Mouse (Mus musculus): ENCODE results near the gene Rhbdf2. TPM values are rescaled to one million over a fixed set of nuclear protein-coding genes. Genes with fewer than 3 reads are reported as not detected.

The Rhbdf2 gene
- total and polyA plus RNA-seq, 3 experiments = 6.4 to 13.7 TPM; not detected in 1

DNA sequence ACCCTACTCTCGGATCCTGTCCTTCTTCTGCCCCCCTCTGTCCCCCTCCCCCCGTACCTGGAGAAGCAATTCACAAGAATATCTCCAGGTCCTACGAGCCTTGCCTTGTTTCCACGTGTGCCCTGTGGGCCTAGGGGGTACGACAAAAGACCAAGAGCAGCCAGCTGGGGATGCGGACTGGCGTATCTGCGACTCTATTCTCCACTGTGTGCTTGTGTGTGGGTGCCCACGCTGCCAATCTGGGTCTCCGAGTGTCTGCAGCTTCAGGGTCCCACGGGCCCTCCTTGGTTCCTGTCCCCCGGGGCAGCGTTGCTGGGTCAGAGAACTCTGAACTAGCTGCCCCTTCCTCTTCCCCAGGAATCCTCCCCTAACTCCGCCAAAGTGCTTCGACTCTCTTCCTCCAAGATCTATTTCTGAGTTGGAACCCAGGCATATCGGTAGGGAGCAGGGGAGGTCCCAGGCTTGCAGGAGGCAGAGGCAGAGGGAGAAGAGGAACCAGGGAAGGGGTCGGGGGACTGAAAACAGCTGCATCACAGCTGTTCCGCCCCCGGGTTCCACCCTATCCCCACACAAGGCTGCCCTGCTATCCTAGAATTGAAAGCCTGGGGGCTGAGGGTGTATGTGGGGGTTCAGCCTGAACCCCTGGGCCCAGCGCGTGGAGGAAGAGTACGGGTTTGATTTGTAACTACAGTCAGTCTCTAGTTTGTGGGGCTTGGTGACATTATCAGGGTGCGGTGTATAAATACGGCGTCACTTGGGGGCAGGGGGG is 25.7 kb upstream of the Rhbdf2 start:
- H3K27me3 ChIP-seq (ENCODE audit: control insufficient read depth in 1 of 2, insufficient read depth in 2 of 2, low read length in 2 of 2) = peaks cover 0 to 7% of the 10 kb centered on the region in 2 experiments; a peak in 1 of 4 replicates
- TF ChIP-seq MAZ (IDR thresholded peaks at IDR 0.05; ENCODE audit: low read depth, low read length) = no peak
- H3K4me3 ChIP-seq (ENCODE audit: control insufficient read depth in 1 of 2, insufficient read depth in 1 of 2, low read depth in 2 of 2, low read length in 2 of 2) = no peak overlapping the region
- H3K36me3 ChIP-seq (ENCODE audit: control insufficient read depth in 1 of 2, insufficient read depth in 2 of 2, low read length in 2 of 2) = peaks cover 0 to 11% of the 10 kb centered on the region in 2 experiments; a peak in 2 of 4 replicates
- no peak for DNase-seq (ENCODE audit: low read depth, low spot score)
- no peaks in the 10 kb centered on the region; the same call in 1 of the 2 replicates for H3K79me2 ChIP-seq (ENCODE audit: control insufficient read depth, insufficient read depth, low read length, poor library complexity)
- peaks cover 0 to 31% of the 10 kb centered on the region in 2 experiments for H3K4me1 ChIP-seq (ENCODE audit: control insufficient read depth in 1 of 2, insufficient read depth in 2 of 2, low read length in 2 of 2)
- no peaks in the 10 kb centered on the region for H3K9me3 ChIP-seq (replicated peaks; ENCODE audit: insufficient read depth, low read length)
- H3K9ac ChIP-seq (ENCODE audit: control insufficient read depth, low read depth, low read length, poor library complexity, severe bottlenecking) = no peak overlapping the region
- H3K27ac ChIP-seq (ENCODE audit: control insufficient read depth, low read depth, low read length) = no peak overlapping the region

- Histone ChIP-seq H3K4me3 (ENCODE audit: control insufficient read depth in 1 of 2, insufficient read depth in 1 of 2, low read depth in 2 of 2, low read length in 2 of 2) (no peak overlapping the region), H3K36me3 (ENCODE audit: control insufficient read depth in 1 of 2, insufficient read depth in 2 of 2, low read length in 2 of 2) (peaks cover 0 to 15% of the 10 kb centered on the region in 2 experiments; a peak in 2 of 4 replicates), H3K9ac (ENCODE audit: control insufficient read depth, low read depth, low read length, poor library complexity, severe bottlenecking) (no peak overlapping the region), H3K79me2 (ENCODE audit: control insufficient read depth, insufficient read depth, low read length, poor library complexity) (no peaks in the 10 kb centered on the region; the same call in 1 of the 2 replicates), H3K27ac (ENCODE audit: control insufficient read depth, low read depth, low read length) (no peak overlapping the region), H3K9me3 (replicated peaks; ENCODE audit: insufficient read depth, low read length) (no peaks in the 10 kb centered on the region), H3K27me3 (ENCODE audit: control insufficient read depth in 1 of 2, insufficient read depth in 2 of 2, low read length in 2 of 2) (peaks cover 0 to 7% of the 10 kb centered on the region in 2 experiments; a peak in 1 of 4 replicates), H3K4me1 (ENCODE audit: control insufficient read depth in 1 of 2, insufficient read depth in 2 of 2, low read length in 2 of 2) (peaks cover 0 to 33% of the 10 kb centered on the region in 2 experiments)
- no peak for DNase-seq (ENCODE audit: low read depth, low spot score)
- TF ChIP-seq TCF12 (IDR thresholded peaks at IDR 0.05; ENCODE audit: low read depth, low read length) (0 out of 2 replicates have a peak, but pooled peaks have one; percentile 10), SMC3 (IDR thresholded peaks at IDR 0.05; ENCODE audit: low read depth, low read length) (no peak), MEF2A (IDR thresholded peaks at IDR 0.05; ENCODE audit: extremely low read depth, insufficient replicate concordance, low read depth, low read length, poor library complexity, severe bottlenecking) (no peak), MAFK (IDR thresholded peaks at IDR 0.05; ENCODE audit: borderline replicate concordance, low read depth, low read length) (no peak), MYC (IDR thresholded peaks at IDR 0.05; ENCODE audit: low read depth, low read length) (no peak), TBP (IDR thresholded peaks at IDR 0.05; ENCODE audit: low read depth, low read length) (0 out of 2 replicates have a peak, but pooled peaks have one; percentile 6), NRF1 (IDR thresholded peaks at IDR 0.05; ENCODE audit: insufficient read depth, low read depth, low read length, poor library complexity, severe bottlenecking) (no peak), POLR2A (IDR thresholded peaks at IDR 0.05; ENCODE audit: control insufficient read depth in 1 of 2, insufficient read depth in 1 of 2, low read depth in 1 of 2, low read length in 2 of 2, poor library complexity in 1 of 2) (no peak), MAZ (IDR thresholded peaks at IDR 0.05; ENCODE audit: low read depth, low read length) (no peak), RAD21 (IDR thresholded peaks at IDR 0.05; ENCODE audit: low read depth, low read length) (no peak), MYB (IDR thresholded peaks at IDR 0.05; ENCODE audit: low read depth, low read length) (no peak), CHD1 (IDR thresholded peaks at IDR 0.05; ENCODE audit: low read depth, low read length) (no peak)
These were observed 24.5 kb upstream of the Rhbdf2 start for GRCm38 (mm10) chr11:116651339-116651738.
